Mouse (Mus musculus) heart, adult 2 months (tissue): Measurements from ENCODE around the gene Rrp15. TPM values are rescaled to one million over a fixed set of nuclear protein-coding genes. Genes with fewer than 3 reads are reported as not detected.

Experiments used
- DNase-seq, 2 experiments: peaks; one replicate each; pipeline ENCODE4 v3.0.0; 2021
- H3K27ac ChIP-seq: fragments of 200-600 bp; 2 replicates; pipeline ENCODE4 v1.8.1; 2022
- H3K27me3 ChIP-seq: fragments of 200-500 bp; 2 replicates; pipeline ENCODE4 v1.6.1; 2012; ENCODE audit warnings: mild to moderate bottlenecking, low read length, inconsistent platforms, mixed read lengths; ENCODE audit not compliant: control insufficient read depth, insufficient read depth
- H3K36me3 ChIP-seq: fragments of 200-500 bp; 2 replicates; pipeline ENCODE4 v1.6.1; 2012; ENCODE audit warnings: low read length, inconsistent platforms; ENCODE audit not compliant: control insufficient read depth, insufficient read depth
- H3K4me1 ChIP-seq: fragments of 200-500 bp; 2 replicates; pipeline ENCODE4 v1.6.1; 2011; ENCODE audit warnings: low read length; ENCODE audit not compliant: control insufficient read depth, insufficient read depth
- H3K4me3 ChIP-seq: fragments of 200-600 bp; 2 replicates; pipeline ENCODE4 v1.8.1; 2022
- H3K79me2 ChIP-seq: fragments of 200-500 bp; replicated peaks from 2 replicates; pipeline ENCODE4 v1.6.1; 2012; ENCODE audit warnings: mild to moderate bottlenecking, inconsistent platforms, low read length, moderate library complexity, mixed read lengths; ENCODE audit not compliant: control insufficient read depth, insufficient read depth
- H3K9ac ChIP-seq: fragments of 200-500 bp; 2 replicates; pipeline ENCODE4 v1.6.1; 2012; ENCODE audit warnings: low read depth, mild to moderate bottlenecking, control low read depth, inconsistent platforms, low read length, mixed read lengths
- CTCF ChIP-seq: fragments of 200-600 bp; IDR thresholded peaks from 2 replicates; pipeline ENCODE4 v1.8.1; 2022; ENCODE audit warnings: antibody characterized with exemption, mild to moderate bottlenecking, moderate library complexity
- EP300 ChIP-seq: fragments of 200-500 bp; IDR thresholded peaks from 2 replicates; pipeline ENCODE4 v1.6.1; 2011; ENCODE audit warnings: low read depth, low read length, control low read depth; ENCODE audit not compliant: insufficient read depth
- POLR2A ChIP-seq: fragments of 200-500 bp; IDR thresholded peaks from 2 replicates; pipeline ENCODE4 v1.6.1; 2011; ENCODE audit warnings: mild to moderate bottlenecking, low read depth, low read length, control low read depth; ENCODE audit not compliant: insufficient read depth
- WGBS: fragments of 180-500 bp; shearing (Covaris S2); methylation state at CpG from one replicate; pipeline ENCODE4 v1.1.7; 2018; 5-methylcytosine and 5-hydroxymethylcytosine counted together
- intact Hi-C: fragments of 180-260 bp; cut with DNase I; formaldehyde crosslinking; loops from one replicate; pipeline ENCODE4 v1.15.1; 2025
- polyA plus RNA-seq: library from polyadenylated mRNA; depleted of rRNA; stranded (reverse); fragments of >200 nt; gene quantifications from 2 replicates; pipeline ENCODE4 v1.2.3, GENCODE M21; 2012; rRNA removed
- total RNA-seq, 2 experiments: library from RNA; stranded (reverse); gene quantifications; 2 replicates each; pipeline ENCODE4 v1.2.3; 2021

Rrp15 gene
- total and polyA plus RNA-seq, 3 experiments: 2.9 to 9.5 (median 8.9) TPM

GRCm38 (mm10) chr1:186673166-186673565, 76.0 kb downstream of the Rrp15 start:
- no peak for TF ChIP-seq EP300
- TF ChIP-seq POLR2A: no peak
- TF ChIP-seq CTCF: no peak
- Histone ChIP-seq H3K36me3 (no peaks in the 10 kb centered on the region), H3K27me3 (no peaks in the 10 kb centered on the region), H3K4me3 (no peak overlapping the region), H3K4me1 (no peaks in the 10 kb centered on the region), H3K79me2 (no peaks in the 10 kb centered on the region), H3K9ac (no peak overlapping the region), H3K27ac (no peak overlapping the region)
- no peak for DNase-seq
- 84% methylated on average over 4 of the region's 4 CpGs for WGBS
- intact Hi-C loops: no loop called here

Other genes starting within 250 kb of the Rrp15 start
- 1 to 10 TPM; 4.6 to 5.1 TPM for gene Tgfb2, start 43.4 kb downstream of the Rrp15 start, total RNA-seq
- 1.5 and 2.1 TPM in 2 replicates for gene Tgfb2, start 43.4 kb downstream of the Rrp15 start, polyA plus RNA-seq
- gene D1Pas1, start 218.1 kb upstream of the Rrp15 start, total RNA-seq: under 1 TPM in 1 of 2 experiments, not detected in 1; 0.13 TPM
- gene D1Pas1, start 218.1 kb upstream of the Rrp15 start, polyA plus RNA-seq: not detected in 2 replicates